Mouse (Mus musculus) kidney, embryonic 16.5 days (tissue): ENCODE measurements around the gene Foxl2. TPM values are rescaled to one million over a fixed set of nuclear protein-coding genes. Genes with fewer than 3 reads are reported as not detected.
A peak's percentile ranks its signal among the peaks of the same experiment; 100 is the strongest.

Experiments
- ATAC-seq: fragments of 200-750 bp; cut with Nextera tagmentation; 2 replicates; pipeline ENCODE4 v1.8.0; 2017; ENCODE audit warnings: moderate TSS enrichment; ENCODE audit not compliant: low FRiP score, low TSS enrichment
- H3K27ac ChIP-seq: fragments of 300-500 bp; sonication (generic); 2 replicates; pipeline ENCODE4 v1.5.1; 2014; ENCODE audit warnings: low read length
- H3K27me3 ChIP-seq: fragments of 300-500 bp; sonication (generic); 2 replicates; pipeline ENCODE4 v1.6.1; 2014; ENCODE audit warnings: low read length, control low read depth, mixed read lengths; ENCODE audit not compliant: insufficient read depth
- H3K36me3 ChIP-seq: fragments of 300-500 bp; sonication (generic); 2 replicates; pipeline ENCODE4 v1.6.1; 2014; ENCODE audit warnings: low read length, control low read depth, mixed read lengths; ENCODE audit not compliant: insufficient read depth
- H3K4me1 ChIP-seq: fragments of 300-500 bp; sonication (generic); 2 replicates; pipeline ENCODE4 v1.6.1; 2014; ENCODE audit warnings: low read length, control low read depth, mixed read lengths; ENCODE audit not compliant: insufficient read depth
- H3K4me2 ChIP-seq: fragments of 300-500 bp; sonication (generic); replicated peaks from 2 replicates; pipeline ENCODE4 v1.6.1; 2014; ENCODE audit warnings: low read depth, low read length
- H3K4me3 ChIP-seq: fragments of 300-500 bp; sonication (generic); 2 replicates; pipeline ENCODE4 v1.5.1; 2014; ENCODE audit warnings: mild to moderate bottlenecking, low read length
- H3K9ac ChIP-seq: fragments of 300-500 bp; sonication (generic); replicated peaks from 2 replicates; pipeline ENCODE4 v1.6.1; 2014; ENCODE audit warnings: low read length
- H3K9me3 ChIP-seq: fragments of 300-500 bp; sonication (generic); 2 replicates; pipeline ENCODE4 v1.6.1; 2016; ENCODE audit warnings: low read length, control low read depth
- WGBS: fragments of 180-500 bp; shearing (Covaris S2); extraction: QIAGEN DNeasy Blood & Tissue Kit; methylation state at CpG from one replicate; pipeline ENCODE4 v1.1.7; 2014; 5-methylcytosine and 5-hydroxymethylcytosine counted together
- polyA plus RNA-seq: library from polyadenylated mRNA; unstranded; fragments of >200 nt; fragmentation: Nextera tagmentation; extraction: Ambion mirVana; gene quantifications from 2 replicates; pipeline ENCODE4 v1.2.1, GENCODE M21; 2015

The Foxl2 gene
- polyA plus RNA-seq, result not detected in 2 replicates

DNA sequence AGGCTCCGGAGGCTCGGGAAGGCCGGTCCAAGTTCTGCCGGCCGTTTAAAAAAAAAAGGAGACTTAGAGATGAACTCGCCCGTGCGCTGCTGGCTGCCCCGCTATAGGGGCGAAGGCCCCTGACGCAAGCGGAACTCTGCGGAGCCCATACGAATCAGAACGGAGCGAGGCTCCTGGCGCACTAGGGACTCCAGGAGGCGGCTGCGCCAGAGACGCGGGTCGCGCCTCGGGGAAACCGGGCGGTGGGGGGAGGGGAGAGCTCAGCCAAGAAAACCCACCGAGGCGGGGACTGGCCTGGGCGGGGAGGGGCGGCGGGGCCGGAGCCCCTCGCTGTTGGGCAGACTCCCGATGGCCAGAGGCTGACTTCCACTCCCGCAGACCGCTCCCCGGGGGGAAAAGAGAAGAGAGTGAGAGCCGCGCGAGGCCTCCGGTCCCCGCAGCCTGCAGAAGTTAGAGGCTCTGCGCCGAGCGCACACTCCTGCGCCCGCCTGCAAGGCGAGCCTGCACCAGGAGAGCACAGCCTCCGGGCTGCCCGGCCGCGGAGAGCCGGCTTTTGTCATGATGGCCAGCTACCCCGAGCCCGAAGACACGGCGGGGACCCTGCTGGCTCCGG lies at the start of gene Foxl2:
Gene Foxl2, plus strand, starts transcription at position 186 of the 613 bp plus-strand sequence.
- Histone ChIP-seq H3K4me2 (peak within 1 kb of the TSS; percentile 77), H3K9ac (0 out of 2 replicates have a peak within 1 kb of the TSS, but pooled peaks have one; percentile 11), H3K4me1 (peaks cover 32% of the 10 kb centered on the region), H3K4me3 (peak within 1 kb of the TSS; percentile 39), H3K9me3 (no peaks in the 10 kb centered on the region), H3K36me3 (no peaks in the 10 kb centered on the region), H3K27me3 (peaks cover 91% of the 10 kb centered on the region), H3K27ac (no peak within 1 kb of the TSS)
- under 1% methylated on average over 56 of the region's 58 CpGs for WGBS
- ATAC-seq, result peak; percentile 65; the same call in 1 of the 2 replicates

DNA sequence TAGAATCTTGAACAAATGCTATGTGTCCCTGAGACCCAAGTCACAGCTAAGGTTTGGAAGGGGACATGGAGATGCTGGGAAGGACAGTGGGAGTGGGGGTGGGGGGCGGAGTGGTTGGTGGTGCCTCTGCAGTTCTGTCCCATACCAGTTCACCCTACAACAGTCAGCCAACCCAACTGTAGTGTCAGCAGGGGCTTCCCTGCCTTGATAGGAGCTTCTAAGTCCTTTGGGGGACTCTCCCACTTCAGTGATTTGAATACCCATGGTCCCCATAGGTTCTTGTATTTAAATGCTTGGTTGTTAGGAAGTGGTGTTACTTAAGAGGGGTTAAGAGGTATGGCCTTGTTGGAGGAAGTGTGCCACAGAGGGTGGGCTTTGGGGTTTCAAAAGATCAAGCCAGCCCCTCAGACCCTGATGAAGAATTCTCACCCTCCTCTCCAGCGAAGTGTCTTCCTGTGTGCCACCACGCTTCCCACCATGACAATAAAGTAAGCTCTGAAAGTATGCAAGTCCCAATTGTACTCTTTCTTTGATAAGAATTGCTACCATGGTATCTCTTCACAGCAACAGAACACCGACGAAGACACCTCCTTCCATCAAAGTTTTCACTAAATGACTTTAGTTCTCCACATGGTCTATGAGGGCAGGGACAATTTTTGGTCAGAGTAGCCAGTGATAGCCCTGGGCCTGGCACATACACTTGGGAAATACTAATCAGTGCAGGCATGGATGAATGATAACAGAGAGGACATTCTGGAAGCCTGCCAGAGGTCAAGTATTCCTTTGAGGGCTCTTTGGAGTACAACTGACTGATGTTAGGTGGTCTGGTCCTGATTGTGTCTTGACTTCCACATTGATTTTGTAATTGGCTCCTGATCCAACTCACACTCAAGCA lies 34.2 kb upstream of the Foxl2 start:
- Histone ChIP-seq H3K4me3 (no peak overlapping the region), H3K27ac (no peak overlapping the region), H3K4me2 (no peak overlapping the region), H3K36me3 (no peaks in the 10 kb centered on the region), H3K4me1 (no peaks in the 10 kb centered on the region), H3K27me3 (no peaks in the 10 kb centered on the region), H3K9me3 (no peaks in the 10 kb centered on the region), H3K9ac (no peak overlapping the region)
- 90% methylated on average over 5 of the region's 5 CpGs for WGBS
- ATAC-seq, result no peak

DNA sequence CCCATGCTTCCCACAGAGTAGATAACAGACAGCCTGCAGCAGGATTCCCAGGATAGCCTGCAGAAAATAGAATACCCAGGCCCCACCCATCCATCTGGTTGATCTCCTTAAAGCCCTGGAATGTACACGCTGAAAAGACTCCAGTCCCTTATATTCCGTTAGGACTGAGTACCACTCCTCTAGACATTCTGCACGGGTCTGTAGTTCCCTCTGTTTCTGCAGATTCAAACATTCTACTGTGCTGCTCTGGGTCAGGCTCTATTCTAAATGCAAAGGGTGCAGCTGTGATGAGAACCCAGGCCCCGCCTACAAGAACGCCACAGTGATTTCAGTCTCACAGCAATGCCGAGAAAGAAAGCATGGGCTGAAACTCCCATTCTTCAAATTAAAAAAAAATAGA lies 32.0 kb upstream of the Foxl2 start:
- no peak for ATAC-seq
- Histone ChIP-seq H3K36me3 (no peaks in the 10 kb centered on the region), H3K4me2 (no peak overlapping the region), H3K27ac (no peak overlapping the region), H3K9me3 (no peaks in the 10 kb centered on the region), H3K4me1 (no peaks in the 10 kb centered on the region), H3K27me3 (no peaks in the 10 kb centered on the region), H3K4me3 (no peak overlapping the region), H3K9ac (no peak overlapping the region)
- WGBS, result 47% methylated on average over 6 of the region's 6 CpGs

DNA sequence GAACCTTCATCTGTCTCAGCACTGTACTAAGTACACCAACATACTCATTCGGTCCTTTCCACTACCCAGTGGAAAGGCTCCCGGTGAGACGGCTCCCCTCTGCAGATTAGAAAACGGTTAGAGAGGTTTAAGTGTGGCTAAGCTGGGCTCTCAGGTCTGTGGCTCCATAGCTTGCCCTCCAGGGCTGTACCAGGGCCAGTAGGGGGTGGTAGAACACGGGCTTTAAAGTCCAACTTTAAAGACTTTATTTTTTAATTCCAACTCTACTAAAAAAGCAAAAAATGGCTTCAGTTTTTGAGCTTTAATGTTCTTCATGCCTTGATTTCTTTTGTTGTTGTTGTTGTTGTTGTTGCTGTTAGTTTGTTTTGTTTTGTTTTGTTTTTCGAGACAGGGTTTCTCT lies 30.9 kb upstream of the Foxl2 start:
- Histone ChIP-seq H3K9ac (no peak overlapping the region), H3K4me2 (no peak overlapping the region), H3K4me1 (no peaks in the 10 kb centered on the region), H3K27ac (no peak overlapping the region), H3K36me3 (no peaks in the 10 kb centered on the region), H3K4me3 (no peak overlapping the region), H3K27me3 (no peaks in the 10 kb centered on the region), H3K9me3 (no peaks in the 10 kb centered on the region)
- WGBS, result 70% methylated on average over 6 of the region's 6 CpGs
- ATAC-seq, result no peak

DNA sequence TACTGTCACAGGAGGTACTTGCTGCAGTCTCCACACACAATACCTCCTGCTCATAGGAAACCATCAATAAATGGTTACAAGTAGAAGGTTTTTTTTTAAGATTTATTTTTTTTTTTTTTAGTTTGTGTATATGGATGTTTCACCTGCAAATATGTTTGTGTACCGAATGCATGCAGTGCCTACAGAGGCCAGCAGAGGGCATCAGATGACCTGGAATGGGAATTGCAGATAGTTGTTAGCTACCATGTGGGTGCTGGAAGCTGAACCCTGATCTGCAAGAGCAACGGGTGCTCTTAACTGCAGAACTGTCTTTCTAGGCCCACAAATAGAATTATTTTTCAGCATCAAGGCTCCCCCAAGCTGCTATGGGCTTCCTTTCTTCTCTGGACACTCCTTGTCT lies 25.6 kb upstream of the Foxl2 start:
- 94% methylated on average over 2 of the region's 2 CpGs for WGBS
- Histone ChIP-seq H3K4me1 (no peaks in the 10 kb centered on the region), H3K4me2 (no peak overlapping the region), H3K27me3 (no peaks in the 10 kb centered on the region), H3K4me3 (no peak overlapping the region), H3K36me3 (no peaks in the 10 kb centered on the region), H3K27ac (no peak overlapping the region), H3K9ac (no peak overlapping the region), H3K9me3 (peaks cover 7% of the 10 kb centered on the region)
- no peak for ATAC-seq

DNA sequence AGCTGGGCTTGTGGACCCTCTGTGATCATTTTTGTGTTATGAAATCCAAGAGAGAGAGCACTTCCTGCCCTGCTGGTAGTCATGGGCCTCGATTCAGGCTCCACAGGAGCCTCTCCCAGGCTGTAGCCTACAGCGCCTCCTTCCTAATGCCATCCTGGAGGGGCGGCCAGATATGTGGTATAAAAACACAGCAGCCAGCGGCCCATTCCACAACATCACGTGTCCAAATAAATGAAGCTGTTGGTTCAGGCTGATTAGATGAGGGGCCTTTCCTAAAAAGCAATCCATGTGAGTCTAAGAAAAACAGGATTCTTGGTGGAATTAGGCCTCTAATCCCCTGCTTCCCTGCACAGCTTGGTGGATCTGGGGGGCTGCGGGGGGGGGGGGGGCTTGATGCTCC lies 22.2 kb upstream of the Foxl2 start:
- Histone ChIP-seq H3K9me3 (peaks cover 7% of the 10 kb centered on the region), H3K9ac (no peak overlapping the region), H3K27ac (no peak overlapping the region), H3K27me3 (no peaks in the 10 kb centered on the region), H3K4me3 (no peak overlapping the region), H3K4me1 (no peaks in the 10 kb centered on the region), H3K36me3 (no peaks in the 10 kb centered on the region), H3K4me2 (no peak overlapping the region)
- no peak for ATAC-seq
- WGBS, result 52% methylated on average over 6 of the region's 6 CpGs

DNA sequence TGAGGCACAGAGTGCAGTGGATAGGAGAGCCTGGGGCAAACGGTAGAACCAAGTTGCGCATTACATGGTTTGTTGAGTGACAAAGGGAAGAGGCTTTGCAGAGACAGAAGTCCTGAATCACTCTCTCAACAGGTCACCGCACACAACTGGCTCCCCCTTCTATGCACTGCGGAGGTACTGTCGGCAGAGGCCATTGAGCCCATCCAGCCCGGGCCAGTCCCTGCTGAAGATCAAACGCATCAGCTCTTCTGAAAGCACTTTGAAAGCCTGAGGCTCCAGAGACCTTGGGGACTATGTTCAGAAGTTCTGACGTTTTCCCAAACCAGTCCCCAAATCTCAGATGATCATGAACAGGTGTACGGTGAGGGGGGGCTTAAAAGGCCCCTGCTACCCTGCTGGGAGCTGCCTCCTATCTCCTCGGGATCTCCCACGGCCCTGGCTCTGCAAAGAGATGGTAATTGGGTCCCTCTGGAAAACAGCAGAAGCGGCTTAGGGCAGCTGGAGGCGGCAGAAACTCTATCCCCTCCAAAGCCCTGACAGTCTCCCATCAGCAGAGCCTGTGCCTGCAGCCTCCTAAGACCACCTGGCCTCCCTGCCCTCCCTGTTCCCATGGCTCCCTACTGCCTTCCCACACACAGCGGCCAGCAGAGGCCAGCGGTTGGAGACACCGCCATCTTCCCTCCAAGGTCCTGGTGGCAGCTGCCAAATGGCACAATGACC lies 19.7 kb upstream of the Foxl2 start:
- H3K4me3 ChIP-seq, result no peak overlapping the region
- H3K9ac ChIP-seq, result no peak overlapping the region
- H3K4me2 ChIP-seq, result no peak overlapping the region
- ATAC-seq, result peak; percentile 74; the same call in 1 of the 2 replicates
- H3K27me3 ChIP-seq, result no peaks in the 10 kb centered on the region
- H3K9me3 ChIP-seq, result no peaks in the 10 kb centered on the region
- H3K27ac ChIP-seq, result no peak overlapping the region
- H3K4me1 ChIP-seq, result no peaks in the 10 kb centered on the region
- H3K36me3 ChIP-seq, result no peaks in the 10 kb centered on the region
- 21% methylated on average over 16 of the region's 16 CpGs for WGBS

DNA sequence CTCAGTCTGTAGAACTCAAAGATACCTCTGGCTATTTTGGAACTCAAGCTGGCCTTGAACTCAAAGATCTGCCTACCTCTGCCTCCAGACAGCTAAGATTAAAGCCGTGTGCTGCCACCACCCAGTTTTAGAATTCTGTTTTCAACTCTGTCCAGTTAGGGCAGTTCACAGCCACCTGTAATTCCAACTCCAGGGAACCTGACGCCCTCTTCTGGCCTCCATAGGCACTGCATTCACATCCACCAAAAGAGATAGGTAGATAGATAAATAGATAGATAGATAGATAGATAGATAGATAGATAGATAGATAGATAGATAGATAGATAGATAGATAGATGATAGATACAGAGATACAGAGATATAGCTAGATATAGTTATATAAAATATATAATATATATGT lies 15.8 kb upstream of the Foxl2 start:
- Histone ChIP-seq H3K9ac (no peak overlapping the region), H3K9me3 (no peaks in the 10 kb centered on the region), H3K4me3 (no peak overlapping the region), H3K27ac (no peak overlapping the region), H3K27me3 (no peaks in the 10 kb centered on the region), H3K4me1 (no peaks in the 10 kb centered on the region), H3K4me2 (no peak overlapping the region), H3K36me3 (no peaks in the 10 kb centered on the region)
- no peak for ATAC-seq
- WGBS, result 22% methylated on average over 2 of the region's 2 CpGs

DNA sequence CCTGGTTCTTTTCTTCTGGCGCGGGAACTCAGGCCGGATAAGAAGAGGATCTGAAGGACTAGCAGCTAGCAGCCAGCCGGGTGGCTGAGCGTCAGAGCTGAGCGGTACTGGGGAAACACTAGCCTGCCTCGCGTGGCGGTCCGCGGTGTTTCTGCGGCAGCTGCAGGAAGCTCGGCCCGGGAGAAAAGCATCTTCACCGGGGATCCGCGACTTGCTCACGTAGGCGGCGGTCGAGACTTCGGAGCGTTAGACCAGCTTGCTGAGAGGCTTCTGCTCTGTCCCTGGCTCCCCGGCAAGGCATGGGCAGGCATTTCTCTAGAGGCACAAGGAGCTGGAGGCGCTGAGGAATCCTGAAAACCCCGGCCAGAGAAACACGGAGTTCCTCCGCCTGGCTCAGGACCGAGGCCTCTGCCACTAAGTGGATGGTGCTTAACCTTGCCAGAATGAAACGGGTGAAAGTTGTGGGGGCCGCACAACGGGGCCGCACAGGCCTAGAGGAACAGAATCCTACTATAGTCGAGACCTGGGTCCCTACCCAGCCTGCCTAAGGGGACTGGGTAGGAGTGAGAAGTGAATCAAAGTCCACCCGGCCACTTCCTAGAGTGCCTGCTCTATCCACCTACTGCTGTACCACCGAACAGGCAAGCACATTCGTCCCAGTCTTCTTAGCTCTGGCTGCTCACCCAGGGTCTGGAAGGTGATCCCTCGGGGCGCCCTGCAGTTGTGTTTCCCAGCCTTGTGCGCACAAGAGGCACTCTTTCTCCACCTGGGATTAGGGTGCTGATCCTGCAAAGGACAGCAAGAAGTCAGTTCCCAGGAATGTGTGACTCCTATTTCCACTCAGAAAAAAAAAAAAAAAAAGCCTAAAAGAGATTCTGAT lies 2.7 kb upstream of the Foxl2 start:
- Histone ChIP-seq H3K4me2 (peak overlapping the region; percentile 30), H3K27me3 (peaks cover 87% of the 10 kb centered on the region), H3K9ac (no peak overlapping the region), H3K4me3 (peak overlapping the region; percentile 20), H3K4me1 (peaks cover 32% of the 10 kb centered on the region), H3K36me3 (no peaks in the 10 kb centered on the region), H3K27ac (no peak overlapping the region), H3K9me3 (no peaks in the 10 kb centered on the region)
- WGBS, result 1% methylated on average over 40 of the region's 40 CpGs
- no peak for ATAC-seq
